Mouse (Mus musculus): Measurements from ENCODE around the gene Fmn2.

The Fmn2 gene

DNA sequence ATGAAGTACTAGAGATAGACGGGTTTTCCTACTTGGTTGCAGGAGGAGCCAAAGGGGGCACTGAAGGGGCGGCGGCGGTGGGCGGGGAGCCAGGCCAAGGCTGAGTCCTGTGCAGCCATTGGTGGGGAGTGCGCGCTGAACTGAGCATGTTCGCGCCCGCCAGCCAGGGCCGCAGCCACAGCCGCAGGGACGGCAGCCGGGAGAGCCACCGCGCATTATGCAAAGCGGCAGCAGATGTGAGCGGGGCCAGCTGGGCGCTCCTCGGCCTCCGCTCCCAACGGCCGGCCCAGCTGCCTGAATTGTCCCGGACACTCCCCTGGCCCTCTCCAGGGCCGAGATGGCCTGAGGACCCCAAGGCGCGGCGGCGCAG lies at the start of gene Fmn2:
Gene Fmn2 (plus strand): TSS at position 165 of the 370 bp plus-strand sequence.
- DNase-seq, result peak; percentile 17

DNA sequence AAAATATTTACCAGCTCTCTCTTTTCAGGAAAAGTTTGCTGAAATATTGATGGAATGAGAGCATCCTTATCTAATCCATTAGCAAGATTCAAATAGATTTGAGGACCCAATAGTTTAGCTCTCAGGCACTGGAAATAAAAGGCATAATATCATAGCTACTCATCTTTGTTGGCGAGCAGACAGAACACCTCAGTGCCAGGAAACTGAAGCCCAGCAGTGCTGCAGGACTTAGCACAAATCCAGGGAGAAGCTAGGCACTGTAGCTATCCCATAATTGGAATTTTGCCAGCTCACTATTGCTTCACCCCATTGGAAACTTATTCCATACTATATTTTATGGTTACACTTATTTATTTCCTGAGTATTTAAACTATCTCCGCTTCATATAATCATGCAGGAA lies 46.5 kb upstream of the Fmn2 start:
- DNase-seq, result no peak

GRCm38 (mm10) chr1:174465385-174465784 lies 36.2 kb upstream of the Fmn2 start:
- no peak for DNase-seq

DNA sequence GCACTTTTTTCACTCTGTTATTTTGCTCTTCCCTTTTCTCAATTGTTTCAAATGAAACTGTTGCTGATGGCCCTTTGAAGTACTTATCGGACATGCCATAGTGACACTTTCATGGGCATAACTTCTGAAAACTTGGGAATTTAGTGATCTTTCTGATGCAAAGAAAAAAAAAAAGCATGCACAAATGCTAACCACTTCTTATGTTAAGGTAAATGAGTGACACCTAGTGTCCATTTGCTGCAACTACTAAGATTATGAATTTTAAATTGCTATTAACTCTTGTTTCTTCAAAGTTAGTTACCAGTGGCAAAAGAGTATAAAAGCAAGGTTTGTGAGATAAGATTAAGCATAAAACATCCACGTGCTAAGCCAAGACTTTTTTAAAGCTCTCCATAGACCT lies 35.4 kb upstream of the Fmn2 start:
- DNase-seq, result peak; percentile 10

- DNase-seq, result peak; percentile 30
Observed at GRCm38 (mm10) chr1:174469736-174470135, 31.9 kb upstream of the Fmn2 start.

DNA sequence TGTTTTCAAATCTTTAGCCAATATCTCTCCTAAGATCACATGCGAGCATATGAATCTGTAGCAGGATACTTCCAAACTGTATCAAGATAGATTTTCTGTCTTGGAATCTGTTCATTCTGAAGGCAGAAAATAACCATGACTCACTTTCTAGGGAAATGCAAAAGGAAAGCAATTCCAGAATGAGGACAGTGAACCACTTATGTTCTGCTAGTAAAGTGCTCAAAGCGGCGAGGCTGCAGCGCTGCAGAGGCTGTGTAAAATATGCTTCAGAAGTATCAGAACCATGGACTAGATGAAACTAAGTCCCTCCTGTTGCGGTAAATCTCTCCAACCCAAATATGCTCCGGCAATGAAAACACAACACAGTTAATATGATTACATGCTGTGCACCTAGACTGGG lies 19.1 kb upstream of the Fmn2 start:
- DNase-seq, result no peak

DNA sequence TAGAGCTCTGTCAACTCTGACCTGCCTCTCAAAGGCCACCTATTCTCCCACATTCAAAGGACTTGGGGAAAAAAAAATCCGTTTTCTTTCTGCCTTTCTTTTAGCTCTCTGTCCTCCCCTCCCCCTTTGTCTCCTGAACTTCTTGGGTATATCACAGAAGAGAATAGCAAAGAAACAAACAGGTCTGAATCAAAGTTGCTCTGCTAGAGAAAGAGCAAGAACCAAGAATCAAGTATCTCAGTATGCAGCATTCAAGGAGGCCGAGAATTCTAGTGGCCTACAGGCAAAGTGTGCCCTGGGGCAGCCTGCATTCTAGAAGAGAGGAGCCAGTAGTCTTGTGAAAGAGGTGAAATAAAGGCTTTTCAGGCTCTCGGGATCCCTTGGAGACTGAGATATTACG lies 1.6 kb upstream of the Fmn2 start:
- no peak for DNase-seq

DNA sequence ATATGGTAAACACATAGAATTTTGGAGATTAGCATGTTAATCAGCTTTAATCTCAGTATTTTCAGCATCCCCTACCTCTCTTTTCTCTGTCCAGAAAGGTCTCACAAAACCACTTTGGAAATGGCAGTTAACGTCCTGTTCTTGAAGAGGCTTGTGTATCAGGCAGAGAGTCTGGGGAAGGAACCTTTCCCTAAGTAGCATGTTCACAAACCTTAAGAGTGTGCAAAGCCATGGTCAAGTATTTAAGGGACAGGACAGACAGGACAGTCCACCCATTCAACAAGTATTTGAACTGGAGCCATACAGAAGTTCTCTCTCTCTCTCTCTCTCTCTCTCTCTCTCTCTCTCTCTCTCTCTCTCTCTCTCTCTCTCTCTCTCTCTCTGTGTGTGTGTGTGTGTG lies 614 bp upstream of the Fmn2 start:
- no peak for DNase-seq

GRCm38 (mm10) chr1:174502031-174502845 lies 613 bp downstream of the Fmn2 start:
- no peak for DNase-seq

DNA sequence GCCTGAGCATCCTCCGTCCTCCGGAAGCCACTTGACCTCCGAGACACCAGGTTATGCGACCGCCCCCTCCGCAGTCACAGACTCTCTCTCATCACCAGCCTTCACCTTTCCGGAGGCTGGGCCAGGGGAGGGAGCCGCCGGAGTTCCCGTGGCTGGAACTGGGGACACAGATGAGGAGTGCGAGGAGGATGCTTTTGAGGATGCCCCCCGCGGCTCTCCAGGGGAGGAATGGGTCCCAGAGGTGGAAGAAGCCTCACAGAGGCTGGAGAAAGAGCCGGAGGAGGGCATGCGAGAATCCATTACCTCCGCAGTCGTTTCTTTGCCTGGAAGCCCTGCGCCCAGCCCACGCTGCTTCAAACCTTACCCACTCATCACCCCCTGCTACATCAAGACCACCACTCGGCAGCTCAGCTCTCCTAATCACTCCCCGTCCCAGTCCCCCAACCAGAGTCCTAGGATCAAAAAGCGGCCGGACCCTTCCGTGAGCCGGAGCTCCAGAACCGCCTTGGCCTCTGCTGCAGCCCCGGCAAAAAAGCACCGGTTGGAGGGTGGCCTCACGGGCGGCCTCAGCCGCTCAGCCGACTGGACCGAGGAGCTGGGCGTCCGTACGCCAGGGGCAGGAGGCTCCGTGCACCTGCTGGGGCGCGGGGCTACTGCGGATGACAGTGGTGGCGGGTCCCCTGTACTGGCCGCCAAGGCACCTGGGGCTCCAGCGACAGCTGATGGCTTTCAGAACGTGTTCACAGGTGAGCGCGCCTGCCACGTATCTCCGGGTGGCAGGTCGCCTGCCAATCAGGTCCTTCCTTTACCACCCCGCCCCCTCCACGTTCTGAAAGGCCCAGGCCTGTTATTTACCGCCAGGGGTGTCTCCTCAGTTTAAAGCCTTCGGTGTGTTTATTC lies 1.5 kb downstream of the Fmn2 start:
- DNase-seq, result peak; percentile 22

- peak; percentile 5 for DNase-seq
Observed at GRCm38 (mm10) chr1:174508571-174509110, 7.0 kb downstream of the Fmn2 start.

GRCm38 (mm10) chr1:174513419-174513818 lies 11.8 kb downstream of the Fmn2 start:
- no peak for DNase-seq

DNA sequence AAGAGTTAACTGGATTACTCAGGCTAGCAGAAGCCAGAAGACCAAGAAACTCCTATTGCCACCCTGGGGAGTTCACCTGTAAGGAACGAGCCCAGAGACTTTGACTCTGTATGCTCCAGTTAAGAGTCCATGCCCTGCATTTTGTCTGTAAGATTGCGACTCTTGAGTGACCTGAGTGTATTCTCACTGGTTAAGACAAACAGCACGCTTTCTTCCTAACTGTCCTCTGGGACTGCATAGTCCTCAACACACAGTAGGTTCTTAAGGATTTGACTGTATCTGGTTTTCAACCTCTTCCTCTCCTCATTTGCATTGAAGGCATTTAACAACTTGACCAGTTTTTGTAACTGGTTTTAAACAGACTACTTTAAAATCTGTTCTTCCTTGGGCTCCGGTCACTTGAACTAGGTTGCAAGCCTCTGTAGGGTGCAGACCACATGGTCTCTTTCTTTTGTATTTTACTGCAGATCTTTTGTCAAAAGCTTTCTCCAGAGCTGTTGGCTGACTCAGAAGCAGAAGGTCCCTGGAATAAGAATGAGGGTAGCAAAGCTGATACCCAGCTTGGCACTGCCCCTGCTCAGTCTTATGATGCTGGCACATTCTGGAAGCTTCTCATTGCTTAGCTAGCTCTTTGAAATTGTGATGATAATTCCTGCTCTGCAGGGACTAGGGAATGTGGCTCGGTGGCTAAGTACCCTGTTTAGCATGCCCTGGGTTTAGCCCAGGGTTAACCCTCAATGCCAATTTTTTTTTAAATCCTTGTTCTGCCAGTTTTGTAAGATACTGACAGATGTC lies 20.5 kb downstream of the Fmn2 start:
- DNase-seq, result no peak

GRCm38 (mm10) chr1:174522809-174523511 lies 21.3 kb downstream of the Fmn2 start:
- DNase-seq, result no peak

DNA sequence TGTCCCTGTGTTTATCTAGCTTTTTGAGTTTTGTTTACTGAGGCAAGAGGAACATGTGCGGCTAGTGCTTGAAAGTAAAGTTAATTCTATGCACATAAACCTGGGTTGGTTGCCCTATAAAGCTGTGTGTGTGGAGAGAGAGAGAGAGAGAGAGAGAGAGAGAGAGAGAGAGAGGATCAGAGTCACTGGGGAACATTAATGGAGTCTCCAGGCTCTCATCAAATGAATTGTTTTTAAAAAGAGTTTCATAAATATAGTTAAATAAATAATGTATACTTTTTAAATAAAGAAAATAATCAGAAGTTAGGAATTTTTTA lies 21.8 kb downstream of the Fmn2 start:
- DNase-seq, result no peak

DNA sequence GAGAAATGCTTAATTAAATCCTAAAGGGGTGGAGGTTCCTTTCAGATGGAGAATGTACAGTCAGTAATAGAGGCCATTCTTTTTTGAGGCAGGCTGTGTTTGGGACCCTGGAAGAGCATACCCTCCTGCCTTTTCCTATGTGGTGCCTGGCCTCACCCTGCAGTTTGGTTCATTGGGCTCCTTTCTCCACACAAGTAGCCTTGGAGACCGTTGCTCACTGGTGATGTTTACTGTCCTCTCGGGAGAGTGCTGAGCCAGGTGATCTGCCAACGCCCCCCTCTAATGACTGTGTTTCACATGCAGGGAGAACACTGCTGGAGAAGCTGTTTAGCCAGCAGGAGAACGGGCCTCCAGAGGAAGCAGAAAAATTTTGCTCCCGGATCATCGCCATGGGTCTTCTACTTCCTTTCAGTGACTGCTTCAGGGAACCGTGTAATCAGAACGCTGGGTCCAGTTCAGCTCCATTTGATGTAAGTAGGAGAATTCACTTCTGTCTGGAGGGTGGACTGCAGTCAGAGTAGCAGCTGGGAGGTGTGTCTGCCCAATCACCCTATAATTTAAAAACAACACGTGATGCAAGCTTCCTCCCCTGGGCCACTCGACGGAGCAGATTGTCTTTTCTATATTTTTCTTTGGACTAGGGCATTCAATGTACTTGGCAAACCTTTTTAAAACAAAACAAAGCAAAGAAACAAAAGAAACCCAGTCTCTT lies 35.3 kb downstream of the Fmn2 start:
- DNase-seq, result no peak

- no peak for DNase-seq
Observed at GRCm38 (mm10) chr1:174537491-174537890, 35.9 kb downstream of the Fmn2 start.

DNA sequence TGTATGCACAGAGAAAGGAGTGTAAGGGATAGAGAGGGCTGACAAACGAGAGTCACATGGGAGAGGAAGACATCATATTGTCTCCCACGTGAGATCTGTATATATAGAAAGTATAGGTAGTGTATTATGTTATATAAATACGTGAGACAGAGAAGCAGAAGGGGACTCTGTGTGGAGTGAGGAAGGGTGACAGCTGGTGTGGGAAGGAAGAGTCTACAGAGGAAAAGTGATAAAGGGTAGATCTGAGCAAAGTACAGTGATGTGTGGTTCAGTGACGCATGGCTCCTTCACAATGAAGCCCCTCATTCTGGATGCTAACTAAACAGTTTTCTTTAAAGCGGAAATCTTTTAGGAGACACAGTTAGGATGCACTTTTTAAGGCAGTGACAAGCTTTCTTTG lies 46.7 kb downstream of the Fmn2 start:
- no peak for DNase-seq

GRCm38 (mm10) chr1:174553272-174554007 lies 51.8 kb downstream of the Fmn2 start:
- peak; percentile 20 for DNase-seq

DNA sequence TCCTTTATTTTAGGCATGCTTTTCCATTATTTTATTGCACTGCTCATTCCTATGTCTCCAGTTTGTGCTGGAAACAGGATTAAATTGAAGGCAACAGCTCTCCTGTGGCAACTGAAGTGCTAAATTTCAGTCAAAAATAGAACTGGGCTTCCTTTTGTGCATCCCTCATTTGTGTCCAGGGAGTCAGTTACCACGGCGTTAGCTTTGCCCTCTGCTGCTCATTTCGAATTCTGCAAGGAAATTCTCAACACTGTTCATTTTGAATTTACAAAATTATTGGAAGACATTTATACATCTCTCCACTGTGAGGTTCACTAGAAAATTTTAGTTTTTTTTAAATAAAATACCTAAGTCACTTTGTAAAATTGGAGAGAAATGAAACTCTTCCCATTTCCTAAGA lies 53.8 kb downstream of the Fmn2 start:
- DNase-seq, result no peak

- no peak for DNase-seq
Observed at GRCm38 (mm10) chr1:174557211-174557610, 55.6 kb downstream of the Fmn2 start.

All from lung, postnatal 36 days (tissue).